Mouse (Mus musculus) neural tube, embryonic 15.5 days (tissue): ENCODE results near the gene Aif1l. TPM values are rescaled to one million over a fixed set of nuclear protein-coding genes. Genes with fewer than 3 reads are reported as not detected.
A peak's percentile ranks its signal among the peaks of the same experiment; 100 is the strongest.

Source experiments
- ATAC-seq: fragments of 200-750 bp; cut with Nextera tagmentation; 2 replicates; pipeline ENCODE4 v1.8.0; 2017; ENCODE audit warnings: mild to moderate bottlenecking, moderate TSS enrichment, moderate library complexity; ENCODE audit not compliant: low FRiP score
- H3K27ac ChIP-seq: fragments of 300-500 bp; sonication (generic); replicated peaks from 2 replicates; pipeline ENCODE4 v1.5.1; 2015; ENCODE audit warnings: mild to moderate bottlenecking, inconsistent platforms
- H3K27me3 ChIP-seq: fragments of 300-500 bp; sonication (generic); replicated peaks from 2 replicates; pipeline ENCODE4 v1.6.1; 2015; ENCODE audit warnings: inconsistent platforms
- H3K36me3 ChIP-seq: fragments of 300-500 bp; sonication (generic); 2 replicates; pipeline ENCODE4 v1.6.1; 2015; ENCODE audit warnings: inconsistent platforms
- H3K4me1 ChIP-seq: fragments of 300-500 bp; sonication (generic); 2 replicates; pipeline ENCODE4 v1.6.1; 2015; ENCODE audit warnings: inconsistent platforms
- H3K4me2 ChIP-seq: fragments of 300-500 bp; sonication (generic); 2 replicates; pipeline ENCODE4 v1.6.1; 2015; ENCODE audit warnings: inconsistent platforms, mild to moderate bottlenecking, moderate library complexity
- H3K4me3 ChIP-seq: fragments of 300-500 bp; sonication (generic); replicated peaks from 2 replicates; pipeline ENCODE4 v1.5.1; 2015; ENCODE audit warnings: mild to moderate bottlenecking, inconsistent platforms
- H3K9ac ChIP-seq: fragments of 300-500 bp; sonication (generic); replicated peaks from 2 replicates; pipeline ENCODE4 v1.6.1; 2015; ENCODE audit warnings: mild to moderate bottlenecking, inconsistent platforms
- H3K9me3 ChIP-seq: fragments of 300-500 bp; sonication (generic); replicated peaks from 2 replicates; pipeline ENCODE4 v1.6.1; 2016; ENCODE audit warnings: inconsistent platforms
- WGBS: fragments of 180-500 bp; shearing (Covaris S2); methylation state at CpG from one replicate; pipeline ENCODE4 v1.1.7; 2015; ENCODE audit warnings: mixed read lengths; 5-methylcytosine and 5-hydroxymethylcytosine counted together
- polyA plus RNA-seq: library from polyadenylated mRNA; unstranded; fragments of >200 nt; fragmentation: Nextera tagmentation; extraction: Ambion mirVana; gene quantifications from 2 replicates; pipeline ENCODE4 v1.2.1, GENCODE M21; 2015

Gene Aif1l
- polyA plus RNA-seq, 1 experiment from 2014 or later: 19.5 TPM

GRCm38 (mm10) chr2:31972589-31972988 is 22.6 kb downstream of the Aif1l start:
- H3K9ac ChIP-seq: no peak overlapping the region
- no peak for ATAC-seq
- H3K27me3 ChIP-seq: no peaks in the 10 kb centered on the region
- no peak overlapping the region for H3K4me3 ChIP-seq
- no peaks in the 10 kb centered on the region for H3K9me3 ChIP-seq
- no peak overlapping the region for H3K27ac ChIP-seq
- WGBS: 91% methylated on average over 4 of the region's 4 CpGs
- H3K36me3 ChIP-seq: peaks cover 18% of the 10 kb centered on the region
- peaks cover 16% of the 10 kb centered on the region for H3K4me1 ChIP-seq
- no peak overlapping the region for H3K4me2 ChIP-seq

DNA sequence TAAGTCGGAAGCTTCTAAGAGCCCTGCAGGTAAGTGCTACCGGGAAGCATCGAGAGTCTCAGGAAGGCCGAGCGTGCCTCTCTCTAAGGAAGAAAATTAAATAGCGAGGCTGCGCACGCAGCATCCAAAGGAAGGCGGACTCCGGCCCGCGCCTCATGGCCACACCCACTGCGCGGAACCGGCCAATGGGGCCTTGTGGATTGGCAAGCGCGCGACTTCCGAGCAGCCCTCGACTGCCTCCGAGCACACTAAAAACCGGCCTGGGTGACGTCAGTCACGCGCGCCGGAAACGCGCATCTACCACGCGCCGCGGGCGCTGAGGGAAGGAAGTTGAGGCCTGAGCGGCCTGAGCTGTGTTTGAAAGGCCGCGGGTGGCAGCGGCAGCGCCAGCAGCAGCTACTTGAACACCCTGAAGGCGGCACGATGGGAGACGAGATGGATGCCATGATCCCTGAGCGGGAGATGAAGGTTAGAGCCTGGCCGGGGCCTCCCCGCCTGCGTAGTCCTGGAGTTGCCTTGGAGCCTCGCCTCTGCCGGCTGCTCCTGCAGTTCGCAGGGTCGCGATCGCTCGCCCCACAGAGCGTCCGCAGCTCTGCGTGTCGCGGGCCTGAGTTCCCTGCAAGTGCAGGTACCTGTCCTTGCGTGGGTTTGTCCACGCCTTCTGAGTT is 24.3 kb downstream of the Aif1l start, which contains the start of gene Nup214:
TSS of gene Nup214 (plus strand) at position 296 of the 668 bp plus-strand sequence.
- under 1% methylated on average over 60 of the region's 60 CpGs for WGBS
- peak; percentile 100 for ATAC-seq
- Histone ChIP-seq H3K27me3 (no peaks in the 10 kb centered on the region), H3K9me3 (no peaks in the 10 kb centered on the region), H3K4me2 (peak within 1 kb of the TSS; percentile 82), H3K4me3 (peak within 1 kb of the TSS; percentile 80), H3K27ac (peak within 1 kb of the TSS; percentile 78), H3K9ac (peak within 1 kb of the TSS; percentile 87), H3K36me3 (peaks cover 31% of the 10 kb centered on the region), H3K4me1 (peaks cover 16% of the 10 kb centered on the region)

GRCm38 (mm10) chr2:31974809-31975371 is 25.0 kb downstream of the Aif1l start:
- peaks cover 35% of the 10 kb centered on the region for H3K36me3 ChIP-seq
- H3K4me1 ChIP-seq: peaks cover 16% of the 10 kb centered on the region
- ATAC-seq: no peak
- peak overlapping the region; percentile 78 for H3K27ac ChIP-seq
- H3K4me3 ChIP-seq: peak overlapping the region; percentile 80
- WGBS: 11% methylated on average over 13 of the region's 13 CpGs
- peak overlapping the region; percentile 82 for H3K4me2 ChIP-seq
- H3K9ac ChIP-seq: peak overlapping the region; percentile 87
- no peaks in the 10 kb centered on the region for H3K9me3 ChIP-seq
- no peaks in the 10 kb centered on the region for H3K27me3 ChIP-seq

- no peaks in the 10 kb centered on the region for H3K9me3 ChIP-seq
- H3K4me1 ChIP-seq: no peaks in the 10 kb centered on the region
- H3K9ac ChIP-seq: no peak overlapping the region
- peaks cover 96% of the 10 kb centered on the region for H3K36me3 ChIP-seq
- ATAC-seq: no peak
- no peaks in the 10 kb centered on the region for H3K27me3 ChIP-seq
- H3K4me2 ChIP-seq: no peak overlapping the region
- 100% methylated on average over 1 of the region's 1 CpGs for WGBS
- H3K4me3 ChIP-seq: no peak overlapping the region
- H3K27ac ChIP-seq: no peak overlapping the region
Measured at GRCm38 (mm10) chr2:31987774-31988173, 37.8 kb downstream of the Aif1l start.

DNA sequence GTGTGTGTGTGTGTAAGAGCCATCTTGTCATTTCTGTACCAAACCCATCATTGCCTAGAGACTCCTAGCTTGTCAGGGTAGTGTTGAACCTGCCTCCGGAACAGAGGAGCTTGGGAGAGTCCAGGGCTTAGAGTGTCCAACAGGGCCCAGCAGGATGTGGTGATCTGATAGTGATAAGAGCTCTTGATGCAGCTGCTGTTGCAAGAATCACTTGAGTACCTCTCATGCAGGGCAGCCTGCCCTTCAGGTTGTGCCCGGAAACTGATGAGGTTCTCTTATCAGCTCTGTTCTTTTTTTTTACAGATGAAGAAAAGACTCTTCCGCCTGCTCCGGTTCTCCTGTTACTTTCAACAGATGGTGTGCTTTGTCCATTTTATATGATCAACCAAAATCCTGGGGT is 41.0 kb downstream of the Aif1l start:
- 95% methylated on average over 4 of the region's 4 CpGs for WGBS

DNA sequence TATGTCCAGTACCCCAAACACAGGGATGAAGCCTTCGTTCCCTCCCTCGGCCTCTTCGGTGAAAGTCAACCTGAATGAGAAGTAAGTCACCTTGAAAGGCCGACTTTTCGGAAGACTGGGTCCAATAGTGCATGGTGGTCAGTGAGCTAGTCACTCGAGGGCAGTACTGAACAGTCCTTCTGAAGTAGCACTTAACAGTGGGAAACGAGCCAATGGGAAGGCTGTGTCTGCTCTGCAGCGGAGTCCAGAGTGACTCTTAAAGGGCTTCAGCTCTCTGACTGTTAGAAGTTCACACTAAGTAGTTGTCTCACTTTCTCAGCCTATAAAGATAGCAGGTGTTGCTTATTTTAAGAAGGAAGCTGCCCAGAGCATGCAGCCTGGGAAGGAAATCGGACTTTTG is 45.0 kb downstream of the Aif1l start:
- Histone ChIP-seq H3K27me3 (no peaks in the 10 kb centered on the region), H3K4me2 (no peak overlapping the region), H3K27ac (no peak overlapping the region), H3K4me1 (no peaks in the 10 kb centered on the region), H3K9me3 (no peaks in the 10 kb centered on the region), H3K4me3 (no peak overlapping the region), H3K9ac (no peak overlapping the region), H3K36me3 (peaks cover 90% of the 10 kb centered on the region)
- WGBS: 97% methylated on average over 9 of the region's 9 CpGs
- no peak for ATAC-seq

More for the DNA sequence above, 41.0 kb downstream of the Aif1l start:
- Histone ChIP-seq H3K9ac (no peak overlapping the region), H3K36me3 (peaks cover 89% of the 10 kb centered on the region), H3K4me1 (no peaks in the 10 kb centered on the region), H3K9me3 (no peaks in the 10 kb centered on the region), H3K4me3 (no peak overlapping the region), H3K27me3 (no peaks in the 10 kb centered on the region), H3K27ac (no peak overlapping the region), H3K4me2 (no peak overlapping the region)
- ATAC-seq: no peak

DNA sequence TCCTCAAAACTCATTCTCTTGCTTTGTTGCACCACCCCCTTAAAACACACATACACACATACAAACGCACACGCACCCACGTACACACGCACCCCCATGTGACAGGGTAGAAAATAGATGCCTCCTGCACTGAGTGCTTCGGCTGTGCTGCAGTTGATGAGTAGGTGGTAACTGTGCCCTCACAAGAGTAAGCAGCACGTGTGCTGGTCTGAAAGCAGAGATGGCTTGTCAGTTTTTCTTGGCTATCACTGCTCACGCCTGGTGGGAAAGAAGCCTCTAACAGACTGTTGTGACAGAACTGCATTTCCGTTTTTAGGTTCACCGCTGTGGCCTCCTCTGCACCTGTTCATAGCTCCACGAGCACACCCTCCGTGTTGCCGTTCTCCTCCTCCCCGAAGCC is 46.1 kb downstream of the Aif1l start:
- H3K4me1 ChIP-seq: no peaks in the 10 kb centered on the region
- H3K4me2 ChIP-seq: no peak overlapping the region
- H3K36me3 ChIP-seq: peaks cover 88% of the 10 kb centered on the region
- H3K9me3 ChIP-seq: no peaks in the 10 kb centered on the region
- H3K4me3 ChIP-seq: no peak overlapping the region
- ATAC-seq: no peak
- no peak overlapping the region for H3K9ac ChIP-seq
- WGBS: 96% methylated on average over 13 of the region's 13 CpGs
- H3K27me3 ChIP-seq: no peaks in the 10 kb centered on the region
- H3K27ac ChIP-seq: no peak overlapping the region

DNA sequence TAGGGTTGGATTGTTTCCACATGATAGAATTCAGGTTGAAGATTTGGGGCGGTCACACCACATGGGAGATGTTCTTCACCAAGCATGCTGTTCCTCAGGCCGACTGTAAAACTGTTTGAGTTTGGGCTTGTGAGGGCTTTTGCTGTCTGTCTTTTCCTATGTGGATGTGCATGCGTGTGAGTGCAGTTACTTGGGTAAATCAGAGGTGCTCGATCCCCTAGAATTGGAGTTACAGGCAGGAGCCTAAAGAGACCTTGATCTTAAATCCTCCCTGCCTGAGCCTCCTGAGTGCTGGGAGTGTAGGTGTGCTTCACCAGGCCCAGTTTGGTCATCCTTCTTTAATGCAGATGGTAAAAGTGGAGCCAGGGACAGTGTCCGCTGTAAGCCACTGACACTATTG is 47.6 kb downstream of the Aif1l start:
- no peak overlapping the region for H3K27ac ChIP-seq
- WGBS: 96% methylated on average over 5 of the region's 5 CpGs
- H3K36me3 ChIP-seq: peaks cover 80% of the 10 kb centered on the region
- H3K4me1 ChIP-seq: no peaks in the 10 kb centered on the region
- no peaks in the 10 kb centered on the region for H3K9me3 ChIP-seq
- no peaks in the 10 kb centered on the region for H3K27me3 ChIP-seq
- H3K4me3 ChIP-seq: no peak overlapping the region
- H3K4me2 ChIP-seq: no peak overlapping the region
- no peak for ATAC-seq
- no peak overlapping the region for H3K9ac ChIP-seq

- H3K9me3 ChIP-seq: no peaks in the 10 kb centered on the region
- no peak for ATAC-seq
- H3K4me2 ChIP-seq: no peak overlapping the region
- peaks cover 80% of the 10 kb centered on the region for H3K36me3 ChIP-seq
- no peak overlapping the region for H3K9ac ChIP-seq
- 84% methylated on average over 2 of the region's 2 CpGs for WGBS
- H3K27ac ChIP-seq: no peak overlapping the region
- H3K4me3 ChIP-seq: no peak overlapping the region
- H3K27me3 ChIP-seq: no peaks in the 10 kb centered on the region
- H3K4me1 ChIP-seq: no peaks in the 10 kb centered on the region
Measured at GRCm38 (mm10) chr2:31998443-31998842, 48.5 kb downstream of the Aif1l start.

DNA sequence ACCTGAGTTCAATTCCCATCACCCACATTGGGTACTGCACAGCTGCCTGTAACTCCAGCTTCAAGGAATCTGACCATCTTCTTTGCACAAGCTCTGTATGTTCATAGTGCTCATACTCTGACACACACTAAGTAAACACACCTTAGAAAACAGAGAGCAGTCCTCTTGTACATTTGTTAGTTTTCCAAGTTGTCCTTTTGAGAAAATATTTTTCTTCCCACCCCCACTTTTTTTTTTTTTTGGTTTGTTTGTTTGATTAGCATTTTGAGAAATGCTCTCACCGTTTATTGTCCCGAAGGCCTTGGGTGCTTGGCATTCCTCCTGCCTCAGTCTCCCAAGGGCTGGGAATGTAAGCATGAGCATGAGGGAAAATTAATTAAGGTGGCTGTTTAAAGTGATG is 58.4 kb downstream of the Aif1l start:
- 92% methylated on average over 2 of the region's 2 CpGs for WGBS
- H3K9ac ChIP-seq: no peak overlapping the region
- ATAC-seq: no peak
- no peaks in the 10 kb centered on the region for H3K9me3 ChIP-seq
- H3K4me2 ChIP-seq: no peak overlapping the region
- no peak overlapping the region for H3K27ac ChIP-seq
- H3K36me3 ChIP-seq: peaks cover 88% of the 10 kb centered on the region
- no peak overlapping the region for H3K4me3 ChIP-seq
- no peaks in the 10 kb centered on the region for H3K27me3 ChIP-seq
- H3K4me1 ChIP-seq: no peaks in the 10 kb centered on the region

DNA sequence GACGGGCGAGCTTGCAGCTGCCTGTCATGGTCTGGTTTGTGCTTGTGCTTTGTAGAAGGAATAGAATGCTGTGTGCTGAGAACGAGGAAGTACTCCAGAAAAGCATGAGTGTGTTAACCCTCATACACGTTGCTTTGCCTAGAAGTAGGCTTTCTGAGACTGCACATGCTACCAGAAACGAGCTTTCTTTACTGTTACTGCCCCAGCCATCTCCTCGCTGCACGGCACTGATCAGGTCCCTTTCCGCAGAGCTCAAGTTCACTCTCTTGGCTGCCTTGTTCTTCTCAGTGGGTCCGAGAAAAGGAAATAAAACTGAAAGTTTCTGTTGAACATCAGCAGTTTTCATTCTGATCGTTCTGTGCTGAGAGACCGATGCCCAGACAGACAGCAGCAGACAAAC is 58.8 kb downstream of the Aif1l start:
- Histone ChIP-seq H3K4me3 (no peak overlapping the region), H3K36me3 (peaks cover 88% of the 10 kb centered on the region), H3K27ac (no peak overlapping the region), H3K9ac (no peak overlapping the region), H3K4me1 (no peaks in the 10 kb centered on the region), H3K4me2 (no peak overlapping the region), H3K27me3 (no peaks in the 10 kb centered on the region), H3K9me3 (no peaks in the 10 kb centered on the region)
- no peak for ATAC-seq
- WGBS: 94% methylated on average over 11 of the region's 11 CpGs

DNA sequence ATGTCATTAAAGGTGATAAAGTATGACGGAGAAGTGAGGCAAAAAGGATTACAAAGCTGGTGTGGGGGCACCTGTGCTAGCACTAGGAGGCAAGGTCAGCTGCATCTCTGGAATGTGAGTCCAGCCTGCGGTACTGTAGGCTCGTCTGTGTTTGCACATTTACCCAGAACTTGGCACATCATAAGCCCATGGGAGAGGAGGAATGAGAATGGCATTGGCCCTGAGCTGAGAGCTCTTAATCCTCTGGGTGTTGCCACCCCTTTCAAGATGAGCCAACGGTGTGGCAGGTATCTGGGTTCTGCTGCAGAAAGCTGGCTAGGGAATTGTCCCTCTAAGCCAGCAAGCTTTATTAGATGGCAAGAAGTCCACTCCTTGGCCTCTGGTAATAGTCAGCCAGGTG is 69.8 kb downstream of the Aif1l start:
- peaks cover 87% of the 10 kb centered on the region for H3K36me3 ChIP-seq
- no peak overlapping the region for H3K27ac ChIP-seq
- no peak overlapping the region for H3K4me2 ChIP-seq
- ATAC-seq: no peak
- no peak overlapping the region for H3K4me3 ChIP-seq
- H3K27me3 ChIP-seq: no peaks in the 10 kb centered on the region
- H3K4me1 ChIP-seq: no peaks in the 10 kb centered on the region
- no peak overlapping the region for H3K9ac ChIP-seq
- H3K9me3 ChIP-seq: no peaks in the 10 kb centered on the region
- WGBS: 80% methylated on average over 4 of the region's 4 CpGs
